Mouse (Mus musculus): ENCODE measurements at regions not wholly inside any gene's neighbourhood (a gene's known extent, or its start where the extent isn't known, plus 50 kb on each side); places are given as distances from the start of the nearest gene placed in this dataset.

GRCm38 (mm10) chr4:148723208-148723607, 80.1 kb downstream of the Gm572 start:
- no peak for DNase-seq

DNA sequence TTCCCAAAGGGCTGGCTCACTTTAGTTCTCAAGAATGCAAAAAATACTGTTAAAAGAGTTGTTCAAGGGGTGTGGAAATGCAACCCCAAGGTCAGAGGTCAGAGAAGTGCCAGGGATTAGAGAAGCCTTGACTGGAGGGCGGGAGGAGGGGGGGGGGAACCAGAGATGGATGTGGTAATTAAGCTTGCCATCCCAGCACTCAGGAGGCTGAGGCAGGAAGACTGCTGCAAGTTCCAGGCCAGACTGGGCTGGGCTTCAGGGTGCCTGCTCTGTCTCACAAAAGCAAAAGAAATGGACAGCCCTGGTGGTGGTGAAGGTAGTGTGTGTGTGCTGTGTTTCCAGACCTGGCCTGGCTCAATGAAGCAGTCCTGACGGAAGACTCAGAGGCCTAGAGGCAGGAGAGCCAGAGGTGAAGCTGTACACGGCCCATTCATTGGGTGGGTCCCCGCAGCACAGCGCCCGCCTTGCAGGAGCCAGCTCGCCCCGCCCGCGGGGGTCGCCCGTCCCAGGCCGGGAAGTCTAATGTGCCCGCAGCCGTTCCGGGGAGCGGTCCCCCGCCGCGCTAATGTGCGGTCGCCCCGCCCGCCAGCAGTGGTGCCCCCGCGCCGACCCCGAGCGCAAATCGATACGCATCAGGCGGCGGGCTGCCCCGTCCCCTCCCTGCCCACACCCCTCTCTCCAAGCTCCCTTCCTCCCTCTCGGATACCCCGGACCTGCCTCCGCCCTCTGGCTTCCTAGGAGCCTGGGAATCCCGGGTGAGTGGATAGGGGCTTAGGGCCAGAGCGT, 80.1 kb upstream of the Casz1 start:
- no peak for DNase-seq

DNA sequence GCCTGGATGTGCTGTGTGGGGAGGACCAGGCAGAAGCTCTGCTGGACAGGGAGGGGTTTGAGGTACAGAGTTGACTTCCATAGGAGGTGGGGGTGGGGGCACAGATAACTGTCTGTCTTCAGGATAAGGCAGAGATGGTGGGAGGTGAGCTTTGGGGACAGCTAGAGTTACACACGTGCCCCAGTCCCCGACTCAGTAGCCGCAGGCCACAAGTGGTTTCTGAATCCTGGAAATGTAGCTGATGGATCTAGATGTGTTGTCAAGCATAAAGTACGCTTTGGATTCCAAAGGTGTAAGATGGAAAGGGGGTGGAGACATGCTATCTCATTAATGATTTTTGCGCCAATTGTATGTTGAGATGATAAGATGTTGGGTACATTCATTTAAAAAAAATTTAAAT, 75.4 kb upstream of the Casz1 start:
- DNase-seq, result no peak

GRCm38 (mm10) chr4:148731586-148731985, 72.6 kb upstream of the Casz1 start:
- no peak for DNase-seq

GRCm38 (mm10) chr4:148734061-148734460, 70.2 kb upstream of the Casz1 start:
- no peak for DNase-seq

GRCm38 (mm10) chr4:148734547-148734946, 69.7 kb upstream of the Casz1 start:
- no peak for DNase-seq

DNA sequence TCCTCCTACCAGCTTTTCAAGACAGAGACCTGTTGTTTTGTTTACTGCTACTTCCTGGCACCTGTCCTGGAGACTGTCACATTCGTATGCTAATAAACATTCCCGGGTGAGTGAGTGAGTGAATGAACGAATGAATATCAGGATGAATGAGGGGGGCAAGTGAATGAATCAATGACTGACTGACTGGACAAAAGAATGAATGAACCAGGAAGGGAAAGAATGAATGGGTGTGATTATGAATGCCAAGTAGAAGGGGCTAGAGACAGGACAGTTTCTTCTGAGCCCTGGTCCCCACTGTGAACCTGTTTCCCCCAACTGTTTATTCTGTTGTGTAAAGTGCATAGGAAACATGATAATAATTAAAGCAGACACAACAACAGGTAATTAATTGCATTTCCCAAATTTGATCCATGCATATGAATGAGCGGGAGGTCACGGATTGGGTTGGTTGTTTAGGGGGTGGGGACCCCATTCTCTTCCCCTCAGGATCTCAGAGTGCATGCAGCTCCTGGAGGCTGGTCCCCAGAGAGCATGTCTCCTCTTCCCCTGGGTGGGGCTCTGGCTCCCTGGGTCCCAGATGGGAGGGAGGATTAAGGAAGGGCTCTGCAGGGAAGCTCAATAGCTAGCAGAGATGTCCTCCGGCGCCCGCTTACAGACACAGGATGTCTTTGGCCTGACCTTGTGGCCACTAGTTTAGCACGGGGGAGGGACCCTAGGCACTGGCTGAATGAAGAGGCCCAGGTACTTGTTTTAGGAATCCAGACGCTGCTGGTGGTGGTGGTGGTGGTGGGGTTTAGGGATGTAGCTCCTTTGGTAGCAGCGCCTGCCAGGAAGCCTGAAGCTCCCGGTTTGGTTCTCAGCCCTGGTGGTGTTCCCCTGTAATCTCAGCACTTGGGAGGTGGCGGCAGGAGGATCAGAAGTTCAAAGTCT, 65.4 kb upstream of the Casz1 start:
- no peak for DNase-seq

GRCm38 (mm10) chr4:148742549-148743413, 61.4 kb upstream of the Casz1 start:
- DNase-seq, result peak; percentile 87

GRCm38 (mm10) chr4:148743414-148743844, 60.8 kb upstream of the Casz1 start:
- DNase-seq, result no peak

DNA sequence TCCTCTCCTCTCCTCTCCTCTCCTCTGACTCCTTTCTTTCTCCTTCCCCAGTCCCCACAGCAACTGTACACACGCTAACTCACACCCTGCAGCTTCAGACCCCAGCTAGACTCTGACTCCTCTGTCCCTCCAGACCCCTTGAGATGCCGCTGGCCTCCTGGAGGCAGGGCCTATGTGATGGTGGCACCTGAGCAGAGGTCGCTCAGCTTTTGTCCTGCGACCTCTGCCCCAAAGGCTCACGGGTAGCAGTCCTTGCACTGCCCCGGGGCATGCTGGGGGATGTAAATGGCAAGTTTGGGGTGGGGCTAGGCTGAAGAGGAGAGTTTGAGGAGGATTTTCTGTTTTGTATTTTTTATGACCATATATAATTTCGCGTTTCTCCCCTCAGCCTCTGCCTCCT, 60.2 kb upstream of the Casz1 start:
- no peak for DNase-seq

DNA sequence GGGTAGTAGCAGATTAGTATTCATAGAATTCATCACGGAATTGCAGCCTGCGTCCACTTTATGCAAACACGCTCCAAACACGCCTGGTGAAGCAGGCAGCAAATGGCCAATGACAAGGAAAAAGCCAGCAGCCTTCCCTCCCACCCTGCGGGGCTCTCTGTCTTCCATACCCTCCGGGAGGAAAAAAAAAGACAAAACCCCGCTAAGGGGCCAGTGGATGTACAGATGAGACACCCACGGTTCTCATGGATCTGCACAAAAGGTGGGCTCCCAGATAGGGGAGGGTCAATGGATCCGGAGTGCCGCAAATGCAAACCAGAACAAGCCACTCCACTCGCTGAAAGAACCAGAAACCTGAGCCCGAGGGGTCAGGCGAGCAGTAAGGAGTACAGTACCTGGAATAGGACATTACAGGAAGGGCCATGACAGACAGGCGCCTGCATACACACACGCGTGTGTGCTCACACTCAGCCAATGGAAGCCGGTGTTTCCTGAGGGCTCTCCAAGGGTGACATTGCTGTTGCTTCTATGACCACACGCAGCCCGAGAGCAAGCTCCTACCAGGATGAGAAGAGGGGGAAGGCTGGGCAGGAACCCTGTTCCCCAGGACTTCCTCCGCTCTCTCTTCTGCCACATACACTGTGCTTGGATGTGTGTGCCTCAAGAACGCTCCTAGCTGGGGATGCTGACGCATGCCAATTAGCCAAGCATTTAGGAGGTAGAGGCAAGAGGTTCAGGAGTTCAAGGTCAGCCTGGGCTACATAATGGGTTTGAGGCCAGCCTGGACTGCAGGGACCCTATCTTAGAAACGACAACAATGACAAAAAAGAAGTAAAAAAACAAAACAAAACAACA, 57.5 kb upstream of the Casz1 start:
- DNase-seq, result no peak

DNA sequence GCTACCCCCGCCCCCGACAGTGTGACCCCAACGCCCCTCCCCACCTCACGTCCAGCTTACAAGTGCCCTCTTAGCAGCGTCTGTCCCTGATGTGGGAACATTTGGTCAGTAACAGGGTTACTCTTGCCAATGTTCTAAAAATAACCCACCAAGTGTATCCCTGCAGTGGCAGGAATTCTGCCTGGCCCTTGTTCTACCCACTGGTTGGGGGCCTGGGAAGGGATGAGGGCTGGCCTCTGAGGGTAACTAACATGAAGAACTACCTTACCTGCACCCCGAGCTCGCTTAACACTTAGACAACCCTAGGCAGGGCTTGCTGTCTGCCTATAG, 56.9 kb upstream of the Casz1 start:
- DNase-seq, result no peak

DNA sequence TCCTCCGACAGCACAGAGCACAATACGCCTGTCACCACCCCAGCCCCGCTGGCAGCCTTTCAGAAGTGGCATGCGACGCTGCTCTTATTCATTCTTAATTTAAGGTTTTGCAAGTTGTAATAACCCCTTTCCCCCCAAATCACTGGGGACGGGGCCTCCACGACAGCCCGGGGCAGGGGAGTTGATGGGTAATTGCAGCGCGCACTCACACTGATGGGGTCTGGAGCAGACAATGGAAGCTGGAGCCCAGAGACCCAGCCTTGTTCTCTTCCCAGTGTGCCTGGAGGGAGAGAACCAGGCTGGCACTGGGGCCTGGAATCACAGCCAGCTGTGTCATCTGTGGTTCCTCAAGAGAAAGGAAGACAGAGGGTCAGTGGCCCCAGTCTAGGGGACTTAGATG, 54.2 kb upstream of the Casz1 start:
- no peak for DNase-seq

GRCm38 (mm10) chr4:148751591-148751990, 52.6 kb upstream of the Casz1 start:
- DNase-seq, result no peak

DNA sequence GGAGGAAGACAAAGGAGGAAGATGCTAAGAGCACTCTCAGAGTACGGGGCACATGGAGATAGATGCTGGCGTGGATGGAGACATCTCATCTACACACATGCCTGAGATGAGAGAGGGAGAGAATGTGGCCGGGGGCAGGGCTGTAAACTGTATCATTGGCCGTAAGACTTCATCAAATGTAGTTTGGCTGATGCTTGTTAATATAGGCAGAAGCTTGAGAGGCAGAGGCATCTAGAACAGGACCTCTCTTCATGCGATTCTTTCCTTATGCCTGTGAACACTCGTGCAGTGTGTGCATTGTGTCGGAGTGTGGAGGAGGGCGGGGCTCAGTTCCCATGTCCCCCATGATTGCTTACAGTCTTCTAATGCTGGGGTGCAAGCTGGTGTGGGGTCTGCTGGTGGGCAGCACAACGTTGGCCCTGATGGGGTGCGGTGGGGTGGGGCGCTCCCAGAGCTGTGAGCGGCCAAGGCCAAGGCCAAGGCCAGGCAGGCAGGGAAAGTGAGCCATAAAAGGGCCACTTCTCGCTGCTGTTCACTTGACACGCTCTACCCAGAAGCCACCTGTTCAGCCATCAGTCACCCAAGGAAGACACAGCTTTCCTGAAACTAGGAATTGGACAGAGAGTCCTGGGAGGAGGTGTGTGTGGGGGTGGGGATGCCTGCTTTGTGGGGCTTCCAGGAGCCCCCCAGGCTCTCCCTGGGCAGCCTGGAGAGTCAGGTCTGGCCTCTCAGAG, 51.7 kb upstream of the Casz1 start:
- no peak for DNase-seq

DNA sequence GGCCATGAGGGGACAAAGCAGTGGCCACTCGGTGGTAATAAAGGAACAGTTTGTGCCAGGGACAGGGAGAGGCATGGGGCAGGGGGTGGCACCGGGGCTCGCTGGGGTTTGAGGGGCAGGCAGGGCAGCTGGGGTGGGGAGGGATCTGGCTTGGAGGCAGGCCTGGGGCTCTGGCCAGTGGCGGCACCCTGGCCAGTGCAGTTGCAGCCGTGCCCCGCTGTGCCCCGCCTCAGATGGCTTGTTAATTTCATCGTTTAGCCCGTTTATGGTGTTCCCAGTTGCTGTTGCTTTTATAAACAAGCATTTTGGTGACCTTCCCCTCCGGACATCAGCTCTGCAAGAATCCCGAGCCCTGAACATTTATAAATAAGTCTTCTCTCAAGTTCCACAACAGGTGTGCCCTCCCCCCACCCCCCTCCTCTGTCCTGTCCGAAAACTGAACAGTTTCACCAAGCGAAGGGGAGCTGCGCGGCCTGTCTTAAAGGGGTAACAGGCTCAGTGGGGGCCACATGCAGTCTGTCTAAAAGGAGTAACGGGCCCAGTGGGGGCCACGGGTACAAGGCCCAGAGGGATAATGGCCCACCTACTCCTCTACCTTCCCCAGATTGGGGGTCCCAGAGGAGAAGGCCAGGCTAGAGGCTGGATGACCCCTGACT, 51.0 kb upstream of the Casz1 start:
- DNase-seq, result peak; percentile 42

GRCm38 (mm10) chr4:148753849-148754248, 50.4 kb upstream of the Casz1 start:
- DNase-seq, result no peak
